Mouse (Mus musculus): ENCODE measurements at regions not wholly inside any gene's neighbourhood (a gene's known extent, or its start where the extent isn't known, plus 50 kb on each side); places are given as distances from the start of the nearest gene placed in this dataset.
A peak's percentile ranks its signal among the peaks of the same experiment; 100 is the strongest.

DNA sequence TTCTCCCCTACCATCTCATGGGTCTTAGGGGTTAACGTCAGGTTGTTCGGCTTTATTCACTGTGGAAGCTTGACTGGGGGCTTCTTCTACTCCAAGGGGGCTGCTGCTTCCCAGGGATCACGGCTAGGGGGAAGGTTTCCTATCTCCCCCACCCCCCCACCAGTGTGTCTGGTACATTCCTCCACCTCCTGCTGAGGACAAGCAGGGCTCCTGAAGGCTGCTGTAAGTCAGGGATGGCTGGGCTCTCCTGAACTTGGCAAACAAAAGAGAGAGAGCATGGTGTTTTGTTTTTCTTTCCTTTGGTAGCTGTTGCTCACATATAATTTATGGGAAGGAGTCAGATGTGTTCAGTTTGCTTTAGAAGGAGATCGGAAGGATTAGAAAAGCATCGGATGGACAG is 54.7 kb upstream of the Commd3 start:
- H3K4me3 ChIP-seq = no peak overlapping the region
- no peak overlapping the region for H3K27ac ChIP-seq
- intact Hi-C loops (cut with DNase I) = no loop called here
- no peak for DNase-seq
- no peak for TF ChIP-seq CTCF (IDR thresholded peaks at IDR 0.05)

DNA sequence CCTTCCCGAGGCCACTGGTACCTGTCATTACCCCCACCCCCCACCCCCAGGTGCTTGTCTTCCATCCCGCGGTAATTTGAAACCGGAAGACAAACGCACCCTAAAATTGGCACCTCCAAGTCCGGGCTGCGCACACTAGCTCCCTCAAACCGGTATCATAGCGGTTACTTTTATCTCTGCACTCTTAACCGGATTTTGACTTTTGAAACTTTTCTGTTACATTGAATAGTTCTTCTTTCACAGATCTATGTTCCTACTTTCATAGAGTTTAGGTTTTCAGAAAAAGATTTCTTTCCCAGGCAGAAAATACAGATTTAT is 62.4 kb upstream of the Commd3 start:
- Histone ChIP-seq H3K27ac (no peak overlapping the region), H3K4me3 (peak overlapping the region; percentile 76)
- no peak for TF ChIP-seq CTCF (IDR thresholded peaks at IDR 0.05)
- DNase-seq = no peak
- intact Hi-C loops (cut with DNase I) = no loop called here

DNA sequence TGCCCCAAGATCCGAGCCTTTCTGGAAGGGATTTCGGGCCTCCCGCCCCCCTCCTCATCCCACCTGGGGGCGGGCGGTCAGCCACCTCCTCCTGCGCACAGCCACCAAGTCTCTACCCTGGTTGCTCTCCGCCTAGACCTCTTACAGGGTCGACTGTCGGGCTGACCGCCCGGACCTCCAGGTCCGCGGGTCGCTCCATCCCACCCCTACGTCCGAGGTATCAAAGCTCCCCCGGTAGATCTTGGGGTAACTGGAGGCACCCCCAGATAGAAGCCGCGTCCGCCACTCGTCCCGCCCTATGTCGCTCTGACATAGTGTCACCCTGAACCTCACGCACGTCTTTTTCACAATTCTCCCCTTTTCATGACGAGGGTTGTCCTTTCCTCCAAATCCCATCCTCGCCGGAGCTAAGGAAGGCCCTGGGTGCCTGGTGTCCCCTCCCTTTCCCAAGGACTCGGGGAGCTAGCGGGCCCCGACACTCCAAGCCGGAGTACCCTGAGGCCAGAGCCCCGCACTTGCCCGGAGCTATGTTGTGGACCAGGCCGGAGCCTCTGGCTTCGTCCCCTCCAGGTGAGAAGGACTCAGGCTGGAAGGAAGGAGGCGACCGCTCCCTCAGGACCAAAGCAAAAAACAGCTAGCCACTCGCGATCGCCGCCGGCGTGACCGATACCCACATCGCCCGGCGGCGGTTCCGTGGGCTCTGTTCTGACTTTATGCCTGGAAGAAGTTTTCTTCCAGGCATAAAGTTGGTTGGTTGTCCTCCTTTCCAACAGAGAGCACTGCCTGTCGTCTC is 62.9 kb upstream of the Commd3 start:
- Histone ChIP-seq H3K27ac (peak overlapping the region; percentile 41), H3K4me3 (peak overlapping the region; percentile 76)
- no peak for TF ChIP-seq CTCF (IDR thresholded peaks at IDR 0.05)
- intact Hi-C loops (cut with DNase I) = no loop called here
- DNase-seq = peak; percentile 19

DNA sequence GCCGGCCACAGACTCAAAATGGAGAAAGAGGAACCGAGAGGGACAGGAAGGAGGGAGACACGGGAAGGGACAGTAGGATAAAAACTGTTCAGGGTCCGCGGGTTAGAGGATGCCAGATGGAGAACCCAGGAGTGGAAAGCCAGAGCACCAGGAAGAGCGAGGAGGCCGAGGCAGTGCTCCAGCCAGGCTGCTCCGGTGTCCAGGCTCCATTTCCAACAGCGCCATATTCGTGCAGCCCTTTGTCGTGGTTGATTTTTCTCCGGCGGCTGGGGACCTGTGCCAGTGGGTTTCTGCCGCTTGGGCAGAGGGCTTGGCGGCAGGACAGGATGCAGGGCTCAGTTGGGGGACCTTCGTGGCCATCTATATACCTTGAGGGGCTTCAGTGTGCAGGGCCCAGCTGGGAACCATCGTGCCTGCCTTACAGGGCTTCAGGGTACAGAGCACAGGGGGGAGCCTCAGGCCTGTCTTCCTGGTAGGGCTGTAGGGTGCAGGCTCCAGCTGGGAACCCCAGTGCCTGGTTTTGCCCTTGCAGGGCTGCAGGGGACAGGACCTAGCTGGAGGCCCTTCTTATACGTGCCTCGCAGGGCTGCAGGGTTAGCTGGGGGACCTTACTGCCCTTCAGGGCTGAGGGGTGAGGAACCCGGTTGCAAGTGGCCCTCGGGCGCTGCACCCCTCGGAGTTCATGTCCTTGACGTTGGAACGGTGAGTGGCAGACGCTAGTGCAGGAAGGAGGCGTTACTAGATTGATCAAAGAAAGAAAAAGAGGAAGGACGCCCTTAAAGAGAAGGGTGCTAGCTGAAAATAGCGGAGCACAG is 63.7 kb upstream of the Commd3 start:
- intact Hi-C loops (cut with DNase I) = no loop called here
- H3K27ac ChIP-seq = peak overlapping the region; percentile 41
- H3K4me3 ChIP-seq = peak overlapping the region; percentile 76
- DNase-seq = peak; percentile 41
- TF ChIP-seq CTCF (IDR thresholded peaks at IDR 0.05) = no peak

DNA sequence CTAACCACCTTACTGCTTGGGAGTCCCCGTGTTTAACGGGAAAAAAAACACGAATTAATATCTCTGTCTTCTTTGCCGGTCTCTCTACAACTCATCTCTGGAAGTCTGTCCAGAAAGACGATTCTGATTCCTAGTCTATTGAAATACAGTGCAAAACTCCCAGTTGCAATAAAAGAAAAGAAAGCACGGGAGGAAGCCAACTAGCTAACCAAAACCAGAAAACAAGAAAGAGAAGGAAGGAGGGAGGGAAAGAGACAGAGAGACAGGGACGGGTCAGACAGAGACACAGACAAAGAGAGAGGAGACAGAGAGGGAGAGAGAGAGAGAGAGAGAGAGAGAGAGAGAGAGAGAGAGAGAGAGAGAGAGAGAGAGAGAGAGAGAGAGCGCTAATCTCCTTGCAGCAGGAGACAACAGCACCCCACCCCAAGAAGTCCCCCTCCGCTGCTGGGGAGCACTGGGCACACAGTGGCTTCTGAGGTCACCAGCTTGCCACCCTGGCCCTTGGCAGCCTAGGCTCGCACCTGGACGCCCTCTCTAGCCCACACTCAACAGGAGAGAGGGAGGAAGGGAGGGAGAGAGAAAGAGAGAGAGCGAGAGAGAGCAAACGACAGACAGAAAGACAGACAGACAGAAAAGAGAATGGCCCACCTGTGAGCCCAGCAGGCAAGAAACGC is 64.5 kb upstream of the Commd3 start:
- DNase-seq = peak; percentile 18
- TF ChIP-seq CTCF (IDR thresholded peaks at IDR 0.05) = no peak
- no peak overlapping the region for H3K27ac ChIP-seq
- intact Hi-C loops (cut with DNase I) = no loop called here
- H3K4me3 ChIP-seq = peak overlapping the region; percentile 76

DNA sequence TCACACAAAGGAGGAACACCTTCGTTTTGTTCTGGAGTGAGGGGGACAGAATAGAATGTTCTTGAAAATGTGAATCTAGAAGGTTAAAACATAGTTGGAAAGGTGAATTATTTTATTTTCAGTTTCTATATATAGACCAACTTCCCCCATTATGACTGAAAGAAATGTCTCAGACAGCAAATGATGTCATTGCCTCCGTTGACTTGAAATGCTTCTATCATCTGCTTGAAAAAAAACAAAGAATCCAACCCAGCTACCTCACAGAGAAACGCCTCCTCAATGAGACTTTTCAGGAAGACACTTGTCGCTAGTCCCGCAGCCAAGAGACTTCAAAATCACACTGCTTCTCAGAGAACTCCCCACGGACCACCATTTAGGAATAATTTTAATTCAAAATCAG is 65.1 kb upstream of the Commd3 start:
- H3K27ac ChIP-seq = no peak overlapping the region
- no peak for TF ChIP-seq CTCF (IDR thresholded peaks at IDR 0.05)
- peak overlapping the region; percentile 76 for H3K4me3 ChIP-seq
- DNase-seq = no peak
- intact Hi-C loops (cut with DNase I) = no loop called here

DNA sequence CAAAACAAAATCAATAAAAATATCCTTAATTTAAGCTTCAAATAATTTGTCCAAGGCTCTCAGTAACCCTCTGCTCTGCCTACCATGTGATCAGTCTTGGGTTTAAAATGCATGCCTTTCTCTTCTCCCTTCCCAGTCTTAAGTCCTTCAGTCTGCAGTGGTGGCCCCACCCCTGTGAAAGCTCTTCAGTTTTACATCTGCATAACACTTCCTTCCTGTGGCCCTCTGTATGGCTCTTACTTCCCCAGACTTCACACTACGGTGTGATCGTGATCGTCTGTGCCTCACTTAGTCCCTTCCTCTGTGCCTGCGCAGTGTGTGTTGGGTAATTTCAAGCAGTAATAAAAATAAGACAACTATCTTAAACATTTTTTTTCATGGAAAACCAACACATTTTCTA is 80.0 kb upstream of the Commd3 start:
- Histone ChIP-seq H3K27ac (no peak overlapping the region), H3K4me3 (no peak overlapping the region)
- DNase-seq = no peak
- TF ChIP-seq CTCF (IDR thresholded peaks at IDR 0.05) = no peak
- intact Hi-C loops (cut with DNase I) = no loop called here

DNA sequence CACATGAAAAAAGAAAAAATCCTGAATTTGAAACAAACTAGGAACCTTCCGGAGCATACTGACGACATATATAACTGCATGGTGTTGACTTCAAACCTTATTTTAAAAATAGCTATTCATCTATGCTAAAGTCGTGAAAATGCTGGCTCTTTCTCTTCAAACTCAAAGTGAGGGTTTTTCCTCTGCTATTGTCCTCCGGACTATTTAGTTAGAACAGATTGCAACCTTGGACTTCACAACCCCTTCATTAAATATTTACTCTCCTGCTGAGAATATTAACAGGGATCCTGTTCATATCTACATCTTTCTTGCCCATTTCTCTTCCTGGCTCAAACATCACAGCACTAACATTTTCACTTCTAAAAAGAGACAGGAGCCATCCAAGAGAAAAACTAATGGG is 84.0 kb upstream of the Commd3 start:
- Histone ChIP-seq H3K4me3 (peak overlapping the region; percentile 76), H3K27ac (peak overlapping the region; percentile 81)
- intact Hi-C loops (cut with DNase I) = loop anchor here (5.0 to 10.0 kb wide), 4 partner anchors 84 to 561 kb away; partner anchors contain the start of genes Commd3 and Dnajc1
- DNase-seq = no peak
- TF ChIP-seq CTCF (IDR thresholded peaks at IDR 0.05) = no peak

DNA sequence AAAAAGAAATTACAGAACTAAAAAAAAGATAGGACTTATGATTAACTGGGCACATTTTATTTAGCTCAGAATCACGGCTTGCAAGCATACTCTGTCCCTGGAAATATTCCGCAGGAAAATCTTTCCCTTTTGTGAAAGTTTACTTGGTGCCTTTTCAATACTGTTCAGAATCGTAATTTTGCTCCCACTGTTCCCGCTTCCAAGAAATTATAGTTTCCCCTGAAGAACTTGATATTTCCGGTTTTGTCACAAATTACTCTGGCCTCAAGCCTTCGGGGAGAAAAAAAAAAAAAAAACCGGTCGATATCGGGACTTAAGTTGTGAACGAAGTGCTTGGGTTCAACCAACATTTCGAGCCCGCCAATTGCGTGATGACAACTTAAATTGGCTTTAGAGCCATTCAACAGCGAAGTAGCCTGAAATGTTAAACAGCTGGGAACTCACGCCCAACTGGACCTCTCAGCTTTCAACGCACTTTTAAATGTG is 84.4 kb upstream of the Commd3 start:
- intact Hi-C loops (cut with DNase I) = loop anchor here (5.0 to 10.0 kb wide), 4 partner anchors 85 to 560 kb away; partner anchors contain the start of genes Commd3 and Dnajc1
- Histone ChIP-seq H3K4me3 (peak overlapping the region; percentile 76), H3K27ac (peak overlapping the region; percentile 81)
- no peak for TF ChIP-seq CTCF (IDR thresholded peaks at IDR 0.05)
- peak; percentile 21 for DNase-seq

DNA sequence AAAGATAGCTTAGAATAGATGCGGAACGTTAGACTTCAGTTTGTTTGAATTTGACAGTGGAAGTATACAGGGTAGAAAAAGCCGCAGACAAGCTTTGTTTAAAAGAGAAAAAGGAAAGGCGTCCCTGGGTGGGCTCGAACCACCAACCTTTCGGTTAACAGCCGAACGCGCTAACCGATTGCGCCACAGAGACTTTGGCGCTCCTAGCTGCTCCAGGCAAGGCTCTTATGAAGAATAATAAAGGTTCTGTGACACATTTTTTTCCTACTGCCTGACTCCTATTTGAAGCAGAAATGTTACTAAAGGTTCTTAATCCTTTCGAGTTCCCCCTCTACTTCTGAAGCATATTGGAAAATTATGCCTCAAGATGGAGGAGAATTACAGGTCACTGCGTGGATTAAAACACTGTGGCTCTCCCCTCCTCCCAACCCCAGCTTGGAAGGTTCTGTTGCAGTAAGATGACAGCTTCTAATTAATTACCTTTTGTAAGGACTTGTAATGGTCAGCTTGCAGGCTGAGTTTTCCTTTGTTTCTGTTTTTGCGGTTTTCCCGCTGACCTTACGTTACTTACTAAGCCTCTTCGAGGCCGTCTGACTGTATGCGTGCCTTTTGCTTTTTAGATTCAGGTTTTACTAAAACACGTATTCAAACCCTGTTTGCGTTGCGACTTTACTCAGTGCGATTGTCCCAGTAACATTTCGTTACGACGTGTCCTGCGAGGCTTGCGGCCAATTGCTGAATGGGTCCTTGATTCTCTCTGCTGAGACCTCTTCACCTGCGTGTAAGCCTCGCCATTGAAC is 85.1 kb upstream of the Commd3 start:
- peak overlapping the region; percentile 81 for H3K27ac ChIP-seq

DNA sequence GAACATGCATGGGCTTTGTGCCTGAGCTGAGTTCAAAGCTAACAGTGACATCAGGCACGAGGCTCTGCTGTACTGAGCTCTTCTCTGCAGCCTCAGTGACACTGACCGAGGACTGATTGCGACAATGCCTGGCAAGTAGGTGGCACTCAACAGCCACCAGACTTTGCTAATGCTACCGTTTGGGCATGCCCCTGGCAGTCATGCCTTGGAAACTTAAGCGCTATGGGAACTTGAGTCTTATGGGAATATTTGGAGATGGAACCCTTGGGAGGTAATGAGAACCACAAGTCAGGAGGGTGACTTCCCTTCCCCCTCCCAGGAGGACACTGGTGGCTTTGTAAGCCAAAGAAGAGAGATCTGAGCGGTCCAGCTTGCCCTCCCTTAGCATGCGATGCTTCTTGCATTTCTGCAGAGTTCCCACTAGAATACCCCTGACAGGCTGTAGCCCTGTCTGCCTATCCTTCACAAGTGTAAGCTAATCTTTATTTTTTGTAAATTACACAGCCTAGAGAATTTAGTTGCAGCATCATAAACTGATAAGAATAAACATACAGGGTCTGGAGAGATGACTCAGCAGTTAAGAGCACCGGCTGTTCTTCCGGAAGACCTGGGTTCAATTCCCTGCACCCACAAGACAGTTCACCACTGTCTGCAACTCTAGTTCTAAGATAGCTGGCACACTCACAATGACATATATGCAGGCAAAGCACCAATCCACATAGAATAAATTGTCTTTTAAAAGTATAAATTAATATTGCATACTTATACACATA is 86.4 kb upstream of the Commd3 start:
- intact Hi-C loops (cut with DNase I) = loop anchor here (5.0 to 10.0 kb wide), 4 partner anchors 87 to 558 kb away; partner anchors contain the start of genes Commd3 and Dnajc1
- peak; percentile 43 for DNase-seq
- Histone ChIP-seq H3K4me3 (no peak overlapping the region), H3K27ac (no peak overlapping the region)
- no peak; the same call in 1 of the 2 replicates for TF ChIP-seq CTCF (IDR thresholded peaks at IDR 0.05)

More for the DNA sequence above, 85.1 kb upstream of the Commd3 start:
- peak; percentile 81 for DNase-seq
- no peak for TF ChIP-seq CTCF (IDR thresholded peaks at IDR 0.05)
- H3K4me3 ChIP-seq = peak overlapping the region; percentile 76
- intact Hi-C loops (cut with DNase I) = loop anchor here (5.0 to 10.0 kb wide), 4 partner anchors 85 to 560 kb away; partner anchors contain the start of genes Commd3 and Dnajc1

All from gastrocnemius, adult 2 months (tissue).